Mouse (Mus musculus) mouse trophoblast stem cell (cell line): Measurements from ENCODE around the gene Plbd1.

Experiments used
- in situ Hi-C, 2 experiments: fragments of 300-500 bp; cut with MseI, MboI; formaldehyde crosslinking; loops; 2 replicates in 1 of 2; 3 replicates in 1 of 2; pipeline ENCODE4 v1.15.1; 2025

Plbd1 gene

GRCm38 (mm10) chr6:136661706-136662016, at the start of gene Plbd1:
Gene Plbd1, minus strand, starts transcription at chr6:136661928.
- in situ Hi-C loops = no loop called here

DNA sequence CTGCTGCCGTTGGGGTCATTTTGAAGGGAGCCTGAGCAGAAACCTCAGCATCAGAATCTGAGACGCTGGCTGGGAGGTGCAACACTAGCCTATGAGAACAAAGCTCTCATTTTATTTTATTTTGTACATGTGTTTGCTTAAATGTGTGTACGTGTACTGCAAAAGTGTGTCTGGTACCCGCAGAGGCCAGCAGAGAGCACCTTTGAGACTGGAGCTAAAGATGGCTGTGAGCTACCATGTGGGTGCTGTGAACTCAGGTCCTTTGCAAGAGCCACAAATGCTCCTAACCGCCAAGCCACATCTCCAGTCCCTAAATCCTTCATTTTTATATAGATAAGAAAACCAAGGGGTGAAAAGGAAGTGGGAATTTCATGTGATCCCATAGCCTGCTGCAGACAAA, 48.7 kb upstream of the Plbd1 start:
- in situ Hi-C loops = no loop called here

DNA sequence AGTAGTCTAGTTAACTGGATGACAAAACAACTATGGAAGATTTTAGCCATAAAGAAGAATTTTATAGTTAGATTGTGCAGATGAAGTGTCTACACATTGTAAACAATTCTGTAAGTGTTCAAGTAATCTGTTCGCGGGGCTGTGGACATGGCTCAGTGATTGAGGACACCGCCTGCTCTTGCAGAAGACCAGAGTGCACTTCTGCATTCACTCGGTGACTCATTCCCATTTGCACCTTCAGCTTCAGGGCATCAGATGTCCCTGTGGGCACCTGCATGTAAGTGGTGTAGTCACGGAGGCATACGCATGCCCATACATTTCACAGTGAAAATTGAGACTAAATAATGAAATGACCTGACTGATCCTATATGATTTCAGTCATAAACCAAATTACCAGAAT, 46.9 kb upstream of the Plbd1 start:
- in situ Hi-C loops = no loop called here

DNA sequence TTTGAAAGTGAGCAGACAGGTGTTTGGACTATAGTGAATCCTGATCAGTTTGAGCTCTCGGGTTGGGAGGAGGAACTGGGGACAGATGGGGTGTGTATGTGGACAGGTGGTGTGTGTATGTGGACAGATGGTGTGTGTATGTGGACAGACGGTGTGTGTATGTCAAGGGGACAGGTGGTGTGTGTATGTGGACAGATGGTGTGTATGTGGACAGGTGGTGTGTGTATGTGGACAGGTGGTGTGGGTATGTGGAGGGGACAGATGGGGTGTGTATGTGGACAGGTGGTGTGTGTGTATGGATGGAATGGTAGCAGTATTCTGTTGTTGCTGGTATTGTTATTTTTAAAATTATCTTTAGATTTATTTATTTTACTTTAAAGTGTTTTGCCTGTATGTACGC, 40.1 kb upstream of the Plbd1 start:
- in situ Hi-C loops = no loop called here

GRCm38 (mm10) chr6:136701185-136701584, 39.5 kb upstream of the Plbd1 start:
- in situ Hi-C loops = no loop called here

DNA sequence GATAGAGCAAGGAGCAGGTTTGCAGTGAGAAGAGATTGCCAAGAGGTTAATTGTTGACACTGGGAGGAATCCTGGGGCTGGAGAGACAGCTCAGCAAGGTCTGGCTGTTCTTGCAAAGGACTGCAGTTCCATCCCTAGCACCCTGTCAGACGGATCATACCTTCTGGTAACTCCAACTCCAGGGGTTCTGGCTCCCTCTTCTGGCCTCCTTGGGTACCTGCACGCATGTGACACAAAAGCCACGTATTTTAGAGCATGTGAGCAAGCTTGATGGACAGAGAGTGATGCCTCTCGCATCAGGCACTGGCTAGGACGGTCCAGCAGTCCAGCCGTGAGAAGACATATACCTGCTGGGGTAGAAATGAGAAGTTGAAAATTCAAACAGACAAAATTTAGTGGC, 29.6 kb upstream of the Plbd1 start:
- in situ Hi-C loops = no loop called here

DNA sequence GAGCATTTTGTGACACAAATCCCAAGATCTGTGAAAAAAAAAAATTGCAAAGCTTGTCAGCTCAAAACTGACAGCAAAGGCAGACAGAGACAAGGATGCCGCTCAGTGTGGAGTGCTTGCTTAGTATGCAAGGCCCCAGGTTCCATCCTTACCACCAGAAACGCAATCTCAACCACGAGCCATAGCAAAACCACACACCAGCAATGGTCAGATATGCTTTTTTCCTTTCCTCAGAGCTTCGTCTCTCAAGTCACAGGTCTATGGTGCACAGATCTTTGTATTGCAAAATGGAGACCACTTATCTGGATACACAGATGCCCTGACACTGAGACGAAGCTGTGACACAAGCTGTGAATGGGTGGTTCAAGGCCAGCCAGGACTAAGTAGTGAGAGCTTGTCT, 28.8 kb upstream of the Plbd1 start:
- in situ Hi-C loops = no loop called here

GRCm38 (mm10) chr6:136689790-136690413, 28.2 kb upstream of the Plbd1 start:
- in situ Hi-C loops = no loop called here

GRCm38 (mm10) chr6:136685433-136685832, 23.7 kb upstream of the Plbd1 start:
- in situ Hi-C loops = no loop called here

DNA sequence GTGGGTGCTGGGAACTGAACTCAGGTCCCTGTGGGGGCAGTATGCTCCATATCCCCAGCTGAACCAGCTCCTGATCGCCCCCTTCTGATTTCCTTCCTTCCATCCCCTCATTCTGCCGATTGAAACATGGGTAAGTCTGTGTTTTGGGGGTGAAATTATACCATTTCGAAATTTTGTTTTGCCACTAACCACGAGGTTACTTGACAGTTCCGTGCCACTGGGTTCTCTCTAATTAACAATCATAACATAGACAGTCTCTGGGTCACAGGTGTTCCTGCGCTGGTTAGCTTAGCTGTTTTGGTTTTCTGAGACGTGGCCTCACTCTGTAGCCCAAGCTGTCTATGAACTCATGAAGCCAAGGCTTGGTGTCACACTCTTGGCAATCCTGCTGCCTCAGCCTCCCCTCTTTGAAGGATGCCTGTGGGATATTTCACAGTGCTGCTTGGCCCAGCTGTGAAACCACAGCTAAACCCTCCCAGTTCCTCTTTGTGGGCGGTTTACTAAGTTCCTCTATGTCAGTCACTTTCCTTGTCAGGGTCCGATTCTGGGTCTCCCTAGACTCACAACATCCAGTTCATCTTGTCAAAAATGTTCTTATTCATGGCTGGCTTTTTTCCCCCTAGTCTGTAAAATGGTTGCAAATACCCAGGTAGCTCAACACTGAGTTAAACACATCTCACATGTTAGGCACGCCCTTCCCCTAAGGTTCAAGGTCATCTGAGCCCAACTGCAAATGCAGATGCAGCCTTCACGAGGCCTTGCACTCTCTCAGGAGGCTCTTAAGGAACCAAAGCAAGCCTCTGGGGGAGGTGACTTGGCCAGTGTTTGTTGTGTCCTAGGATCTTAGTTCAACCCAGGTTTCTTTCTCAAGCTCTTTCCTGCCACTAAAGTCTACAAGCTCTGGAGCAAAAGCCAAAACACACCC, 21.9 kb upstream of the Plbd1 start:
- in situ Hi-C loops = no loop called here

- in situ Hi-C loops = no loop called here
These were observed 17.7 kb upstream of the Plbd1 start for GRCm38 (mm10) chr6:136679381-136679780.

- in situ Hi-C loops = no loop called here
These were observed 13.2 kb upstream of the Plbd1 start for GRCm38 (mm10) chr6:136674935-136675334.

- in situ Hi-C loops = no loop called here
These were observed 10.7 kb upstream of the Plbd1 start for GRCm38 (mm10) chr6:136672467-136672866.

- in situ Hi-C loops = no loop called here
These were observed 7.5 kb upstream of the Plbd1 start for GRCm38 (mm10) chr6:136669274-136669673.

GRCm38 (mm10) chr6:136668266-136668986, 6.7 kb upstream of the Plbd1 start:
- in situ Hi-C loops = no loop called here

- in situ Hi-C loops = no loop called here
These were observed 335 bp upstream of the Plbd1 start for GRCm38 (mm10) chr6:136662063-136662462.

DNA sequence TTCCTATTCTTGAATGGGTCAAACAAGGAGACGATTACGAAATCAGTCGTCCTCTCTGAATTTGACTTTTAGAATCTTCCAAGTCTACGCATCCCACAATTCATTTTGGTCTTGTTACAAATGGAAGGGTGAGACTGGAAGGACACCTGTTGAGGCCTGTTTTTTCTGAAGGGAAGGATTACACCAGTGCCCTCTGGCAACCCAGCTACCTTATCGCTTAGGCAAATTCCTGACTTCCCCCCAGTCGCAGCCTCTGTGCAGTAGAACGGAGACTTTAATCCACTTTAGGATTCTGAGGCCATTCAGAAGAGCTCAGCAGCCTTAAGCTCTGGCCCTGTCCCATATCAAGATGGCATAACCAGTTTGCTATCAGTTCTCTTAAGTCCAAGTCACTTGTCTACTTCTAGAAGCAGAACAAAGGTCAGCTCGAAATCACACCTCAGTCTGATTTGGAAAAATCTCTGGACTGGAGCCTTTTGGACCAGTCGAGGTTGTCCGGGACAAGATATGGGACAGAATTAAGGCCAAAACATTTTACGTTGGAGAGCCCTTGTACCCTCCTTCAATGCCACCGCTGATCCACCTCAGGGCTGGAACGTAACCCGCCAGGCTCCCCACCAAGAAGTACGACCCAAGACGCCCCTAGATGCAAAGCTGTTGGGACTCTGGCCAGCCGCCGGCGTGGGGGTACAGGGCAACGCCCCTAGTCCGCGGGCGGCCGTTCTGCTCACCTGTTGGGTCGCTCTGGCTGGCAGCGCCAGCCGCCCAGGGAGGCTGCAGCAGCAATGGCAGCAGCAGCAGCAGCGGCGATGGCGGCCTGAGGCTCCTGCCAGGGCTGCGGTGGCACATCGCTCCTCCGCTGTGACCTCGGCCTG, 660 bp downstream of the Plbd1 start:
- in situ Hi-C loops = no loop called here

DNA sequence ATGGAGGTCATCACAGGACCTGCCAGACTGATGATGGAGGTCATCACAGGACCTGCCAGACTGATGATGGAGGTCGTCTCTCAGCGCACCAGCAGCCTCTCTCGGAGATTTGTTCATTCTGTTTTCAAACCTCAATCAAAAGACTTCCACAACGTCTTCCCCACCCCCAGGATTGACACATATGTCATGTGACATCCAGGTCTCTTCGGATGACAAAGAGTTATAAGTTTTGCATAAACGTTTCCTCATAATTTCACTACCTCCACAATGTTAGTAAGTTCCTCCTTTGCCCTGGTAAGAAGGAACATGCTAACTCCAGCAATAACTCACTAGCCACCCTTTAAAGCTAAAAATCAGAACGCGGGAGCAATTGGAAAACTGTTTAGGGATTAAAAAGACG, 2.5 kb downstream of the Plbd1 start:
- in situ Hi-C loops = no loop called here

GRCm38 (mm10) chr6:136658303-136658702, 3.4 kb downstream of the Plbd1 start:
- in situ Hi-C loops = no loop called here

DNA sequence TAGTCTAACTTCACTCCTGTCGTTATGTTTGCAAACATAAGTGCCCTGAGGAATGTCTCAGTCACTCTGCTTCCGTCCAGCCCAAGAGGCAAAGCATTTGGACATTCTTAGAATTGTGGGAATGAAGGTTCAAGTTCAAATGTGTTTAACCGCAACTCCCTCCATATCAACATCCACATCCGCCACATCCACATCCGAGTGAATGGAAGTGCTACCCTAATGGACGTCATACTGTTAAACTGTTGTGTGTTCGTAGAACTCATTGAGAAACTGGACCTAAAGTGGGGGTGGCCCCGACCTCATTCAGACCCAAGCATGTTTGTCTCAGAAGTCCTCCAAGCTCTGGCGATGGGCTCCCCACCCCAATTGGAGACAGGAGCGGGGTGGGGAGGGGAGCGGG, 5.9 kb downstream of the Plbd1 start:
- in situ Hi-C loops = no loop called here

- in situ Hi-C loops = no loop called here
These were observed 7.3 kb downstream of the Plbd1 start for GRCm38 (mm10) chr6:136654470-136654869.

- in situ Hi-C loops = no loop called here
These were observed 8.4 kb downstream of the Plbd1 start for GRCm38 (mm10) chr6:136653331-136653730.
